Mouse (Mus musculus): ENCODE results near the gene Inf2. TPM values are rescaled to one million over a fixed set of nuclear protein-coding genes. Genes with fewer than 3 reads are reported as not detected.

The Inf2 gene
- polyA plus RNA-seq, 1 experiment from 2014 or later, result 1.7 TPM

GRCm38 (mm10) chr12:112597618-112598017 lies 9.0 kb downstream of the Inf2 start:
- H3K4me1 ChIP-seq, result peaks cover 29% of the 10 kb centered on the region

GRCm38 (mm10) chr12:112599198-112599597 lies 10.6 kb downstream of the Inf2 start:
- H3K9me3 ChIP-seq (replicated peaks), result no peaks in the 10 kb centered on the region
- H3K4me3 ChIP-seq (replicated peaks), result no peak overlapping the region
- H3K9ac ChIP-seq (replicated peaks), result no peak overlapping the region
- no peak overlapping the region for H3K4me2 ChIP-seq
- no peak overlapping the region for H3K27ac ChIP-seq (replicated peaks)
- no peaks in the 10 kb centered on the region for H3K27me3 ChIP-seq (replicated peaks)
- WGBS, result 42% methylated on average over 4 of the region's 4 CpGs
- H3K4me1 ChIP-seq, result peaks cover 20% of the 10 kb centered on the region
- no peaks in the 10 kb centered on the region for H3K36me3 ChIP-seq
- ATAC-seq (ENCODE audit: low FRiP score), result no peak

More at GRCm38 (mm10) chr12:112597618-112598017, 9.0 kb downstream of the Inf2 start:
- H3K9ac ChIP-seq (replicated peaks), result no peak overlapping the region
- H3K27ac ChIP-seq (replicated peaks), result no peak overlapping the region
- no peak overlapping the region for H3K4me2 ChIP-seq
- WGBS, result 85% methylated on average over 8 of the region's 8 CpGs
- ATAC-seq (ENCODE audit: low FRiP score), result no peak
- no peaks in the 10 kb centered on the region for H3K36me3 ChIP-seq
- no peaks in the 10 kb centered on the region for H3K9me3 ChIP-seq (replicated peaks)
- H3K4me3 ChIP-seq (replicated peaks), result no peak overlapping the region
- H3K27me3 ChIP-seq (replicated peaks), result no peaks in the 10 kb centered on the region

- Histone ChIP-seq H3K27me3 (replicated peaks) (no peaks in the 10 kb centered on the region), H3K4me1 (peaks cover 14% of the 10 kb centered on the region), H3K36me3 (no peaks in the 10 kb centered on the region), H3K4me3 (replicated peaks) (no peak overlapping the region), H3K27ac (replicated peaks) (no peak overlapping the region), H3K9ac (replicated peaks) (no peak overlapping the region), H3K9me3 (replicated peaks) (no peaks in the 10 kb centered on the region), H3K4me2 (no peak overlapping the region)
- no peak for ATAC-seq (ENCODE audit: low FRiP score)
- 80% methylated on average over 30 of the region's 30 CpGs for WGBS
Observed at GRCm38 (mm10) chr12:112599942-112600611, 11.5 kb downstream of the Inf2 start.

DNA sequence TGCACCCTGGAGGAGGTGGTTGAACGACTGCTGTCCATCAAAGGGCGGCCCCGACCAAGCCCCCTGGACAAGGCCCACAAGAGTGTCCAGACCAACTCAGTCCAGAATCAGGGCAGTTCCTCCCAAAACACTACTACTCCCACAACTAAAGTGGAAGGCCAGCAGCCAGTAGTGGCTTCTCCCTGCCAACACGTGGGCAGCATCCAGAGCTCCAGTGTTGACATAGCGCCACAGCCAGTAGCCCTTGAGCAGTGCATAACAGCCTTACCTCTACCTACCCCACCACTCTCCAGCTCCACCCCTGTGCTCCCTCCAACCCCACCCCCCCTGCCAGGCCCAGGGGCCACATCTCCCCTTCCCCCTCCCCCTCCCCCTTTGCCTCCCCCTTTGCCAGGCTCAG lies 15.4 kb downstream of the Inf2 start:
- ATAC-seq (ENCODE audit: low FRiP score), result no peak
- Histone ChIP-seq H3K4me1 (peaks cover 5% of the 10 kb centered on the region; the same call in 1 of the 2 replicates), H3K27ac (replicated peaks) (no peak overlapping the region), H3K4me3 (replicated peaks) (no peak overlapping the region), H3K4me2 (no peak overlapping the region), H3K9me3 (replicated peaks) (no peaks in the 10 kb centered on the region), H3K27me3 (replicated peaks) (no peaks in the 10 kb centered on the region), H3K9ac (replicated peaks) (no peak overlapping the region), H3K36me3 (no peaks in the 10 kb centered on the region)
- WGBS, result 87% methylated on average over 5 of the region's 5 CpGs

DNA sequence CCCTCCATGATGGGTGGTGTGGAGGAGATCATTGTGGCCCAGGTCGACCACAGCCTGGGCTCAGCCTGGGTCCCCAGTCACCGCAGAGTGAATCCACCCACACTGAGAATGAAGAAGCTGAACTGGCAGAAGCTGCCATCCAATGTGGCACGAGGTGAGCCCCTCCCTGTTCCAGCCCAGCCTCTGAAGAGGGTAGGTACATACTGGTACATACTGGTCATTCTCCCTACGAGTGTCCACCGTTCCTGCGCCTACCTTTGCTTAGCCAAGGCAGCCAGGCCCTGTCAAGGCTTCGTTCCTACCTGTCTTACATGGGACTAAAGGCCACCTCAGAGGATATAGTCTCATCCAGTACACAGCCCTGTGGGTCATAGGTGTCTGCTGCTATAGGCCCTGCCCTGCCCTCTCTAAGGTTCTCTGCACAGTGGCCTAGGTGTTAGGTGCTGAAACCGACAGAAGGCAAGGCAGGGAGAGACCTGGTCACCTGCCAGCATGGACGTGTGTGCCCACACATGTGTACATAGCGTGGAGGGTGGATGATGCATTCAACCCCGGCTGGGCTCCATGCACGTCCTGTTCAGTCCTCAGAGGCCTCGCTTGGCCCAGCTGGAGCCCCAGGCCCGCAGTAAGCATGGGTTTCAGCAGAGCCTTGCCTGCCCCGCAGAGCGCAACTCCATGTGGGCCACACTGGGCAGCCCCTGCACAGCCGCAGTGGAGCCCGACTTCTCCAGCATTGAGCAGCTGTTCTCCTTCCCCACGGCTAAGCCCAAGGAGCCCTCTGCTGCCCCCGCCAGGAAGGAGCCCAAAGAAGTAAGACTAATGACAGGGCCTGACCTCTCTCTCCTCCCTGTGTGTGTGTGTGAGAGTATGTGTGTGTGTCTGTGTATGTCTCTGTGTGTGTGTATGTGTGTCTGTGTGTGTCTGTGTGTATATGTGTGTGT lies 16.4 kb downstream of the Inf2 start:
- peak; percentile 49; the same call in 1 of the 2 replicates for ATAC-seq (ENCODE audit: low FRiP score)
- Histone ChIP-seq H3K27me3 (replicated peaks) (no peaks in the 10 kb centered on the region), H3K4me1 (peaks cover 5% of the 10 kb centered on the region; the same call in 1 of the 2 replicates), H3K36me3 (no peaks in the 10 kb centered on the region), H3K27ac (replicated peaks) (no peak overlapping the region), H3K9me3 (replicated peaks) (no peaks in the 10 kb centered on the region), H3K9ac (replicated peaks) (no peak overlapping the region), H3K4me3 (replicated peaks) (no peak overlapping the region), H3K4me2 (no peak overlapping the region)
- 62% methylated on average over 20 of the region's 20 CpGs for WGBS

- 45% methylated on average over 6 of the region's 6 CpGs for WGBS
- peak; percentile 59; the same call in 1 of the 2 replicates for ATAC-seq (ENCODE audit: low FRiP score)
- no peaks in the 10 kb centered on the region for H3K9me3 ChIP-seq (replicated peaks)
- H3K27me3 ChIP-seq (replicated peaks), result no peaks in the 10 kb centered on the region
- no peak overlapping the region for H3K4me2 ChIP-seq
- no peak overlapping the region for H3K9ac ChIP-seq (replicated peaks)
- H3K36me3 ChIP-seq, result no peaks in the 10 kb centered on the region
- no peak overlapping the region for H3K27ac ChIP-seq (replicated peaks)
- H3K4me3 ChIP-seq (replicated peaks), result no peak overlapping the region
- H3K4me1 ChIP-seq, result peaks cover 5% of the 10 kb centered on the region; the same call in 1 of the 2 replicates
Observed at GRCm38 (mm10) chr12:112605766-112606165, 17.2 kb downstream of the Inf2 start.

- Histone ChIP-seq H3K9me3 (replicated peaks) (no peaks in the 10 kb centered on the region), H3K27me3 (replicated peaks) (no peaks in the 10 kb centered on the region), H3K9ac (replicated peaks) (no peak overlapping the region), H3K4me1 (peaks cover 5% of the 10 kb centered on the region; the same call in 1 of the 2 replicates), H3K4me3 (replicated peaks) (no peak overlapping the region), H3K4me2 (no peak overlapping the region), H3K36me3 (no peaks in the 10 kb centered on the region), H3K27ac (replicated peaks) (no peak overlapping the region)
- WGBS, result 71% methylated on average over 6 of the region's 6 CpGs
- no peak for ATAC-seq (ENCODE audit: low FRiP score)
Observed at GRCm38 (mm10) chr12:112606998-112607397, 18.4 kb downstream of the Inf2 start.

DNA sequence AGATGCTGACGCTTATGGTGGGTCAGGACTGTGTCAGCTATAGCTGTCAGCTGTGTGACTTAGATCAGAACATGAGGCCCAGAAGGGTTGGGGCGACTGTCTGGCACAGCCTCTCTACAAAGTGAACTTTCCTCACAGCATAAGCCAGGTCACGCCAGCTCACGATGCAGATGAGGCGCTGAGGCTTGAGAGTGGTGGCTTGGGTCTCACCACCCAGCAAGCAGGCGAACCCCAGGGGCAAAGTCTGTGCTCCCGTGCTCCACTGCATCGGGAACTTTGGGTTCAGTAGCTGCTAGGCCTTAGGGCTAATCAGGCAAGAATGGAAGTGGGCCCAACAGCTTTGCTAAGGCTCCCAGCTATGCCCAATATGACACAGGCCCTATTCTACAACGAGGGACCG lies 20.4 kb downstream of the Inf2 start:
- Histone ChIP-seq H3K9ac (replicated peaks) (no peak overlapping the region), H3K27ac (replicated peaks) (no peak overlapping the region), H3K4me1 (peaks cover 5% of the 10 kb centered on the region; the same call in 1 of the 2 replicates), H3K36me3 (no peaks in the 10 kb centered on the region), H3K9me3 (replicated peaks) (no peaks in the 10 kb centered on the region), H3K4me2 (no peak overlapping the region), H3K27me3 (replicated peaks) (no peaks in the 10 kb centered on the region), H3K4me3 (replicated peaks) (no peak overlapping the region)
- no peak for ATAC-seq (ENCODE audit: low FRiP score)
- 88% methylated on average over 10 of the region's 10 CpGs for WGBS

GRCm38 (mm10) chr12:112616668-112617067 lies 28.1 kb downstream of the Inf2 start:
- Histone ChIP-seq H3K9ac (replicated peaks) (no peak overlapping the region), H3K4me1 (peaks cover 26% of the 10 kb centered on the region), H3K9me3 (replicated peaks) (no peaks in the 10 kb centered on the region), H3K27me3 (replicated peaks) (peaks cover 29% of the 10 kb centered on the region), H3K36me3 (no peaks in the 10 kb centered on the region), H3K4me3 (replicated peaks) (no peak overlapping the region), H3K4me2 (no peak overlapping the region), H3K27ac (replicated peaks) (no peak overlapping the region)
- no peak for ATAC-seq (ENCODE audit: low FRiP score)
- 56% methylated on average over 9 of the region's 9 CpGs for WGBS

GRCm38 (mm10) chr12:112617184-112617583 lies 28.6 kb downstream of the Inf2 start:
- Histone ChIP-seq H3K4me3 (replicated peaks) (no peak overlapping the region), H3K4me2 (no peak overlapping the region), H3K9me3 (replicated peaks) (no peaks in the 10 kb centered on the region), H3K36me3 (no peaks in the 10 kb centered on the region), H3K4me1 (peaks cover 26% of the 10 kb centered on the region), H3K27me3 (replicated peaks) (peaks cover 31% of the 10 kb centered on the region), H3K9ac (replicated peaks) (no peak overlapping the region), H3K27ac (replicated peaks) (no peak overlapping the region)
- ATAC-seq (ENCODE audit: low FRiP score), result no peak
- WGBS, result 88% methylated on average over 11 of the region's 11 CpGs

GRCm38 (mm10) chr12:112617898-112618380 lies 29.4 kb downstream of the Inf2 start:
- Histone ChIP-seq H3K9ac (replicated peaks) (no peak overlapping the region), H3K27ac (replicated peaks) (no peak overlapping the region), H3K4me3 (replicated peaks) (no peak overlapping the region), H3K9me3 (replicated peaks) (no peaks in the 10 kb centered on the region), H3K27me3 (replicated peaks) (peaks cover 31% of the 10 kb centered on the region), H3K4me2 (no peak overlapping the region), H3K36me3 (no peaks in the 10 kb centered on the region), H3K4me1 (peaks cover 26% of the 10 kb centered on the region)
- WGBS, result 16% methylated on average over 8 of the region's 8 CpGs
- no peak for ATAC-seq (ENCODE audit: low FRiP score)

All from neural tube, embryonic 15.5 days (tissue).